Mouse (Mus musculus): ENCODE results near the gene Olfr736. TPM values are rescaled to one million over a fixed set of nuclear protein-coding genes. Genes with fewer than 3 reads are reported as not detected.

The Olfr736 gene
- polyA plus RNA-seq (2012; ENCODE audit: low replicate concordance), result not detected in 2 replicates

DNA sequence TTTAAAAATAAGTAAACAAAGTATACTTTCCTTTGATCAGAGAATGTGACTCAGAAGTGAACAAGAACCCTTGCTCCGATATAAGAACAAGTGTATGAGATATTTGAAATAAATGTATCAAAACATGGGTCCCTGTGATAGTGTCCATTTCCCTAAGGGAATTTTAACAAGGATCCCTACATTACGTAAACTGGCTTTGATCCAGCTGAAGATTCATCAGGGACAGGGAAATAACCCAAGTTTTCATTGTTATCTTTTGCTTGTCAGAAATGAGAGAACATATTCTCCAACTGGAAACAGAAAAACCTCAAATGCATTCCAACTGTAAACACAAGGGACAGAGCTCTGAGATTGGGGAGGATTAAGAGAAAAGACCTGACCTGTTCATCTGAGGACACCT lies at the start of gene Olfr736:
Olfr736 (plus strand) TSS at position 301 of the 400 bp plus-strand sequence.

DNA sequence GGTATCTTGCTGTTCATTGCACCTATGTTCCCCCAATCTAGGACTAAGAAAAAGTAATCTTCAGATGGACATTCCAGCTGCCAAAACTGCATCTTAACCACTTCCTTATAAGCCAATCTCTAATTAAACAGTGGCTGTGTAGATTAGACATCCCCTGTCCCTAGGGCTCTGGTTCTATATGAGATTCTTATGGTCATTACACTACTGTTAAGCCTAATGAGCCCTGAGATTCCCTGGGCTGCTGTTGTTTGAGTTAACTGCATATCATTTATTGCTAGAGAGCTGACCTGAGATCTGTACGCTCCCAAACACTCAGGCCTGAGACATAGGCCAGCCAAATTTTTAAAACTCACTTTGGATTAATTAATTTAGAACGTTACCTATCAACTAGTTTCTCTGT lies 32.2 kb upstream of the Olfr736 start, which contains the start of gene Olfr735:
Olfr735 (minus strand) TSS at position 77 of the 400 bp plus-strand sequence.

DNA sequence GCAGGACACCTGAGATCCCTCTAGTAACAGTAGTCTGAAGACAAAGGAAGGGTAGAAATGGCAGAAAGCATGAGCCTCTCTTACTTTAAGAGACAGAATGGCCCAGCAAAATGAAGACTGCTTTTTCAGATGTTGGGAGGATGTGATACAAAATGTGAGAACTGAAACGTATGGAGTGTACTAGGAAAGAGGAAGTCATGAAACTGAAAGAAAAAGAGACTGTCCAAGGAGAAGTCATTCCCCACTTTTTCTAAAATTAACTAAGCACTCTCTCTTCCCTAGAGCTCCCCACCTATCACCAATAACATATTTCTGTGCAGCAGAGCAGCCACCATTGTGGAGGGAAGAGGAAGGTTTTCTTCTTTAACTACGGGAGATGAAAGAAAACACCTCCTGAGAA lies 23.4 kb upstream of the Olfr736 start, which contains the start of gene Tlr11:
Tlr11 (plus strand) TSS at position 322 of the 400 bp plus-strand sequence.

GRCm38 (mm10) chr14:50407268-50407667 lies 26.3 kb downstream of the Olfr736 start, which contains the start of gene Olfr738:
Olfr738 (plus strand) TSS chr14:50407568.

GRCm38 (mm10) chr14:50418326-50418725 lies 37.4 kb downstream of the Olfr736 start, which contains the start of gene Olfr739:
Olfr739 (plus strand) TSS chr14:50418626.

Other genes starting within 250 kb of the Olfr736 start
- gene Olfr728, start 238.5 kb upstream of the Olfr736 start, polyA plus RNA-seq (2012; ENCODE audit: low replicate concordance), result not detected in 2 replicates
- not detected in 2 replicates for gene Olfr729, start 228.3 kb upstream of the Olfr736 start, polyA plus RNA-seq (2012; ENCODE audit: low replicate concordance)
- not detected in 2 replicates for gene Olfr730, start 193.0 kb upstream of the Olfr736 start, polyA plus RNA-seq (2012; ENCODE audit: low replicate concordance)
- gene Olfr731, start 139.3 kb upstream of the Olfr736 start, polyA plus RNA-seq (2012; ENCODE audit: low replicate concordance), result not detected in 2 replicates
- not detected in 2 replicates for gene Olfr732, start 97.0 kb upstream of the Olfr736 start, polyA plus RNA-seq (2012; ENCODE audit: low replicate concordance)
- not detected in 2 replicates for gene Olfr733, start 79.6 kb upstream of the Olfr736 start, polyA plus RNA-seq (2012; ENCODE audit: low replicate concordance)
- 0.13 TPM in 1 of 2 replicates, not detected in the other for gene Olfr734, start 54.4 kb upstream of the Olfr736 start, polyA plus RNA-seq (2012; ENCODE audit: low replicate concordance)
- gene Olfr735, start 32.3 kb upstream of the Olfr736 start, polyA plus RNA-seq (2012; ENCODE audit: low replicate concordance), result not detected in 2 replicates
- gene Tlr11, start 23.2 kb upstream of the Olfr736 start, polyA plus RNA-seq (2012; ENCODE audit: low replicate concordance), result 0.39 and 0.90 TPM in 2 replicates
- gene Olfr738, start 26.4 kb downstream of the Olfr736 start, polyA plus RNA-seq (2012; ENCODE audit: low replicate concordance), result not detected in 2 replicates
- gene Olfr739, start 37.5 kb downstream of the Olfr736 start, polyA plus RNA-seq (2012; ENCODE audit: low replicate concordance), result not detected in 2 replicates
- not detected in 2 replicates for gene Olfr740, start 64.4 kb downstream of the Olfr736 start, polyA plus RNA-seq (2012; ENCODE audit: low replicate concordance)
- not detected in 2 replicates for gene Olfr741, start 91.6 kb downstream of the Olfr736 start, polyA plus RNA-seq (2012; ENCODE audit: low replicate concordance)
- not detected in 2 replicates for gene Olfr742, start 122.4 kb downstream of the Olfr736 start, polyA plus RNA-seq (2012; ENCODE audit: low replicate concordance)
- gene Olfr743, start 140.7 kb downstream of the Olfr736 start, polyA plus RNA-seq (2012; ENCODE audit: low replicate concordance), result not detected in 2 replicates
- not detected in 2 replicates for gene Olfr744, start 233.7 kb downstream of the Olfr736 start, polyA plus RNA-seq (2012; ENCODE audit: low replicate concordance)

All from hematopoietic multipotent progenitor cell, adult 10-12 weeks (in vitro differentiated cells).